Mouse (Mus musculus) c-Kit-positive CD71-negative TER-119-negative erythroid progenitor cells, embryonic 14.5 days (primary cell): ENCODE data around the gene Slc29a2.
A peak's percentile ranks its signal among the peaks of the same experiment; 100 is the strongest.
"Not testable (repeated sequence)": the region's sequence is repeated elsewhere in the genome, so short reads cannot be mapped to it uniquely, and the experiment has no call there.

Source experiments
- DNase-seq: peaks from one replicate; pipeline ENCODE4 v3.0.0-alpha.2; 2013; ENCODE audit warnings: low read depth

Slc29a2 gene

DNA sequence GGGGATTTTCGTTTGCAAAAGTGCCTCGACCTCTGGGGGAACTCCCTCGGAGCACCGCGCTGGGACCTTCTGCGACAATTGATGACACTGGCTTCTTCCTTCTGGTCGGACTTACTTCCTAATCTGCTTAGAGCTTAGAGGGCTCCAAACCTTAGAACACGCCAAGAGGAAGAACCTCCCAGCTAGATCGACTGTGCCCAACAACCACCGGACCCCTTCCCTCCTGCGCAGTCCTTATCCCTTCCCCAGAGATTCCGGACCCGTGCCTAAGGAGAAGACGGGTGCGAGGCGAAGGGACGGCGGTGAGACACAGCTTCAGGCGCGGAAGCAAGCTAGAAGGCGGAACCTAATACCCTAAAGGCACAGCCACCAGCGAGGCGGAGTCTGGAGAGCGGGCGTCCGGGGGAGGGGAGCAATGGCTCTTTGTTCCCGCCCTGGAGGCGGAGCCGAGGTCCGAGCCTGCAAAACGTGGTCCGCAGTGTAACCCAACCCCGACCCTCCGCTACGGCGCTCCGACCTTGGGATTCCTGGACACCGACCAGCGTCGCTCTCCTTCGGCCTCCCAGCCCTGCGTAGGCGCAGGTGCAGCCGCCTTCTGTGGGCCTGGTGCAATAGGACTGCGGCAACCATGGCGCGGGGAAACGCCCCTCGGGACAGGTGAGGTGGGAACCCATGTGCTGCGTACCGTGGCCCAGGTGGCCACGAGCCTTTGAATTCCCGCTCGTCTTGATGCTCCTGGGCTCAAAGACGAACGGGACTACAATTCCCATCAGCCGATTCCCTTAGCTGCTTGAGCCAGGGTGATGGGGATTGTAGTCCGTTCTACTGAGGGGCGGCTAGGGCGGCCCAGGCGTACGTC, at the start of gene Slc29a2:
TSS of gene Slc29a2 (plus strand) at position 240 of the 859 bp plus-strand sequence.
- DNase-seq: peak; percentile 84

DNA sequence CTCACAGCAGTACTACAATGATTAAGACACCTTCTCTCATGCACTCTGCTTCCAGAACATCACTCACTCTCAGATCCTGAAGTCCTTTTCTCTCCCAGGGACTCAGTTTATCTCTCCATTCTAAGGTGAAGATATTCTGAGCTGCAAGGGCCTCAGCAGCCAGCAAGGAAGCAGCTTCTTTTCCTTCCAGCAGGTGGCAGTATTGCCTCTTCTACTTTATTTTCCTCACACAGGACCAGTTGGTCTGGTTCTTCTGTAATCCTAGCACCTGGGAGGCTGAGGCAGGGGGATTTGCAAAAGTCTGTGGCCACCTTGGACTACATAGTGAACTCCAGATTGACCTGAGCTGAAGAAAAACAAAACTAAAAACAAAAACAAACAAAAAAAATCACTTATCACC, 41.9 kb upstream of the Slc29a2 start:
- DNase-seq: peak; percentile 56

DNA sequence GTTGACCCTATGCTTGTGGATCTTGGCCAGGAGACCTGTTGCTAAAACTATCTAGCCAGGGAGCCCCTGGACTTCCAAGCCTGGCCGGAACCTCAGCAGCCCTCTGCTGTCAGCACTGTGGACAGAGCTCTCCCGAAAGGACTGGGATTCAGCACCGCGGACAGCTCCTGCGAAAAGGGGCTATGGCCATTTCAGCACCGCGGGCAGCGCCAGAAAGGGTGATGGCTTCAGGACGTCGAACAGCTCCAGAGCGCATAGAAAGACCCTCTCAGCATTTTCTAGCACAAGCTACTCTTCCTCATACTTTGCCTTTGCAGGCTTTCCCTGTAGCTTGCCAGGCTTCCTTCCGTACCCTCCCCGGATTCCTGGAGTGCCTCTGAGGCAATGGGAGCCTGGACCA, 34.6 kb upstream of the Slc29a2 start:
- DNase-seq: peak; percentile 91

DNA sequence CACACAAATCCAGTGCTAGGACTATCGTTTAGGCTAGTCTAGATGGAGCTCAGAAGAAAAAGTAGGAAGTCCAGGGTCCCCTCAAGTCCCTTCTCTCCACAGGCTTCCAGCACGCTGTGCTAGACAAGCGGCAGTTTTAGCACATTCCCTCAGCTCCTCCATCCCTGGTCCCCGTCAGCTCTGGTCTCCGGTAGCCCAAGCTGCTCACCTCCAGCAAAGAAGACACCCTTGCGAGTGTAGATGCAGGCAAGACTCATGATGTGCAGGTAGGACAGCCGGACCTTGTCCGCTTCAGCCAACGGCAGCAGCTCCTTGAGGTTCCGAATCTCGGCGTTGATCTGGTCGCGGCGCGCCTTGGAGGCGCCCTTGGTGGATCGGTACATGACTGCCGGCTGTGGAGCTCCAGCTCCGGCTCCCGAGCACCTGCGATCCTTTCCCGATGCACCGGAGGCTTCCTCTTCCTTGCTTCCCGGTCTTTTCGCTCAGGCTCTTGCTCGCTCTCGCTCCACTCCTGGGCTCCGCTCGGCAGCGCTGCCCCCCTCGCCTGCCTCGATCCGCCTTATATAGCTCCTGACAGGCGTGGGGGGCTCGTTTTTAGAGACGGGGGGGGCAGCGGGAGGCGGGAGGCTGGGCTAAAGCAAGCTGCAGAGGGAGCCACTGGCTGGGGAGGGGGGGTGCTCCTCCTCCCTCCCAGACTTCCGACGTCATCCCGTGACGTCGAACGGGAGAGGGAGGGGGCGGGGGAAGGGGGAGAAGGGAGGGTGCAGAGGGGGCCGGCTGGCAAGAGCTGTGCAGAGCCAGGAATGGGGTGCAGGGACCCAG, 34.0 kb upstream of the Slc29a2 start:
- no peak for DNase-seq

DNA sequence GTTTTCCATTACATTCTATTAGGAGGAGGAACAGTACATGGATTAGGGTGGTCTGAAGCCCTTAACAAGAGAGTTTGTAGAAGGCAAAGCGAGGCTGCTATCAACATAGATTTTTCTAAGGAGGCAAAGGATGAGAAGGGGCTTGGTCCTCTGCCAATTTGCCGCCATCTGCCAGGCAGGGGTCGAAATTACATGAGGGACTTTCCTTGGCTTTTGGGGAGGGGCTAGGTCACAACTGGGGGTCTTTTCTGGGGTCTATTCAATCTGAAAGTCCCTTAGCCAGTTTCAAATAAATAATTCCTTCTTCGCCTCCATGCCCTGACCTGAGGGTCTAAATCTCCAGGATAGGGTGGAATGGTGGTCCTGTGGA, 33.4 kb upstream of the Slc29a2 start, which contains the start of gene Npas4:
TSS of gene Npas4 (minus strand) at position 61 of the 370 bp plus-strand sequence.
- DNase-seq: no peak

DNA sequence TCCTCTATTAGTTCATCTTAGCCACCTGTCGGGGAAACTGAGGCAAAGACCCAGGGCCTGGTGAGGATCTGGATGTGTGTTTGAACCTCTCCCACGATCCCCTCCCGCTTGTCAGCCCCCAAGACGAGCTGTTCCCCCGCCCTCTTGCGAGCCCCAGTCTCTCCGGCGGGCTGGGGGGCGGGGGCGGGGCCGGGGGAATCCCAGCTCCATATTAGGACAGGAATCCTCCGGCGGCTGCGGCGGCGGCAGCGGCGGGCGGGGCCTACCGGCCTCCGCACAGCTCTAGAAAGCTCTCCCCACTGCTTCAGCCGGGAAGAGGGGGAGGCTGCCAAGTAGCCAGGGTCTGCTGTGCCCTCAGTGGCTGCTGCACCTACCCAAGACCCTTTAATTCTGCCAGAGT, 32.9 kb upstream of the Slc29a2 start:
- no peak for DNase-seq

DNA sequence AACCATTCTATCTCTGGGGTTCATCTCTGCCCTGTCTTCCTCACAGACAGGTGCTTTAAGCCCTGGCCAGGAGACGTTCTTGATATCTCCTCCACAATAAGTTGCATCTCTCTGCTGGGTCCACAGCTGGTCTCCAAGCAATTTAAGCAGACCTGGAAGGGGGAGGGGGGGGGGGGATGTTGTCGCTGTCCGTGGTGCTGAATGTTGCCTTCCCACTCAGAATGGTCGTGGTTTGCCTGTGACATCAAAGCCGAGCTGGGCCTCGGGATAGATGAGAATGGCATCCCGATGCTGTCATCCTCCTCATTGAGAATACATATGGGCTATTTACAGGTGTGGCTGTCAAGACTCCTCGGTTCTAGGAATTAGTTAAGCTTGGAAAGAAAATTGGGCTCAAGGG, 31.3 kb upstream of the Slc29a2 start:
- peak; percentile 17 for DNase-seq

DNA sequence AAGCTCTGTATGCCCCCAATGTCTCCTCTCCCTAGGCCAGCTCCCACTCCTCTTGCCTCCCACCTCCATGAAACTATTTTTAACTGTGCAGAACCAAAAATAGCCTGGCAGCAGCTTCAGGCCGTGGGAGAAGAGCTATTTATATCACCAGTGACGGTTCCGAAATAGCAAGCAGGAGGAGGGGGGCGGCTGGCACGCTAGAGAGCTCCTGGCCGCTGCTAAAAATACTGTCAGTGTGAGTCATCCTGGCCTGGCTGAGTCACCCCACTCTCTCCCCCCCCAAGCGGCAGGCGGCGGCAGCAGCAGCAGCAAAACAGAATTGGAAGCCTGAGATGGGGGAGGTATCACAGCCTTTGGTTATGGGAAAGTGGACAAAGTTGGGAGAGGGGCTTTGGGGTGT, 30.8 kb upstream of the Slc29a2 start:
- DNase-seq: peak; percentile 44

DNA sequence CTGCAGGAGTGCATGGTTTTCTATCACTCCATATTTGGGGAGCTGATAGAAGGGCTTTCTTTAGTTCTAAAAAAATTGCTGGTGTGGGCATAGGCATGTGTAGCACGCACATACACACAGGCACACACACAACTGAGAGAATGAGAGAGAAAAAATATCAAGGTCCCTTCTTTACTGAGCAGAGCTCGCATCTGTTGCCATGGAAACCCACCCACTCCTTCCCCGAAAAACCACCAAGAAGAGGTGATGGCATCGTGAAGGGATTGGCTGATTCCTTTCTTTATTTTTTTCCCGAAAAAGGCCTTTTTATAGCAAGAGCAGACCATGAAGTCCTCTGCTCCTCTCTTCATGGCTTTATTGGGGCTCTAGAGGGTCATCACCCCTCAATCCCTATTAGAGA, 29.6 kb upstream of the Slc29a2 start:
- no peak for DNase-seq

DNA sequence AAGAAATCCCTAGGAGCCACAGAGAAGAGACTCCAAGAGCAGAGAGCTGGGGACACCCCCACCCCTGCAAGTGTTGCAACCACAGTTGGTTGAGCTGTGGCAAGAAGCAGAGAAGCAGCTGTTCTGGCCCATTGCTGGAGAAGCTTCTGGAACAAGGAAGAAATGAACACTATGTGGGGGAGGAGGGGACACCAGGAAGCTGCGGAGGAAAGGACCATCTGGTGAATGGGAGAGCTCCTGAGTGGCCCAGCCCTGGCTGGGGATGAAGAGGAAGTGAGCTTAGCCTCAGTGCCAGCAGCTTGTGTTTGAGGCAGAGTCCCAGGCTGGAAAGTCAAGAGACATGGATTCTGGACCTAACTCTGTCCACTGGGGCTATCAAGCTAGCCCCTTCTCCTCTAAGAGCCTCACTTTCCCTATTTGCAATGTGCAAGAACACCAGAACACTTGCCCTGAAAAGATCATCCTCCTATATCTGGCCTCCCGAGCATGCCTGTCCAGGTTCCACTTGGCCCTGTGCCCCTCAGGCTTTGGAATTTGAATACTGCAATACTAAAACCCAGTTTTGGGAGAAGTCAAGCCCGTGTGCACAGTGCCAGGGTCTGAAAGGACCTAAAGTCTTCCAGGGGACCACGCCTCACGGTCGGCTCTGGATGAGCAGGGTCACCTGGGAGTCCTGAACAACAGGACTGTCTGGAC, 24.1 kb upstream of the Slc29a2 start:
- DNase-seq: no peak

DNA sequence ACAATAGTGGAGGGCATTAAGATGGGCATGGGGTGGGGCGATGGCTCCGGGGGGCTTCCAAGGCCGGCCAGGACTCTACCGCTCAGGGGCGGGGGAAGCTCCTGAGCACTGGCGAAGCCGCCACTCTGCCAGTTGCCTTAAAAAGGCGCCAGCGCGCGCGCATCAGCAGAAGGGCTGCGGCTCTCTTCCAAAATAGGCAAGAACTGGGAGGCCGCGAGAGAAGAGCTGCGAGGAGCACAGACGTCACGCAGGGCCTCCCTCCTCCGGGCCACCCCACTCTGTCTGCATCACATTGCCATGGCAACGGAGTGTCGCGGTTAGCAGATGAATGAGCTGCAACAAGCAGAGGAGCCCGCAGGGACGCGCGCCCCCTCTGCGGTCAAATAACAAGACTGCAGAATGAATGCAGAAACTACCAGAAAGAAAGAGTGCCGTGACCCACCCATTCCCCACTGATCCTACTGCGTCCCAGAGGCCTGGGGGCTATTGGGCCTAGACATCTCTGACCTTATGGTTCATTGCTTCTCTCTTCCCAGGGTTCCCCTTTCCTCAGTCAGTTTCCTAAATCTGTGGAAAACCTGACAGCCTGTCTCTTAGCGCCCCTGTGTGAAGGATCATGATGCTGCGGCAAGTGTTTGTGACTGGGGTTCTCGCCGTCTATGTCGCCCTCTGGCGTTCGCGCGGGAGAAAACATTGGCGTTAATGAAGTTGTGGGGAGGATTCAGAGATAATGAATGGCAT, 21.8 kb upstream of the Slc29a2 start:
- DNase-seq: peak; percentile 79

DNA sequence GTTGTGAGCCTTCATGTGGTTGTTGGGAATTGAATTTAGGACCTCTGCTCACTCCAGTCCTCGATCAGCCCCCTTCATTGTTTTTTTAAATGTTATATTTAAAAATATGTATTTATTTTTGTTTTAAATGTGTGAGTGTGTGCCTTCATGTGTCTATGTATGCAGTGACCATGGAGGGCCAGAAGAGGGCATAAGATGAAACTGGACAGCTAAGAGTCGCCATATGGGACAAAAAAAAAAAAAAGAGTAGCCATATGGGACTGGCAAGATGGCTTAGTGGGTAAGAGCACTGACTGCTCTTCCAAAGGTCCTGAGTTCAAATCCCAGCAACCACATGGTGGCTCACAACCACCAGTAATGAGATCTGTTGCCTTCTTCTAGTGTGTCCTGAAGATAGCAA, 20.0 kb upstream of the Slc29a2 start:
- not testable (repeated sequence) for DNase-seq

DNA sequence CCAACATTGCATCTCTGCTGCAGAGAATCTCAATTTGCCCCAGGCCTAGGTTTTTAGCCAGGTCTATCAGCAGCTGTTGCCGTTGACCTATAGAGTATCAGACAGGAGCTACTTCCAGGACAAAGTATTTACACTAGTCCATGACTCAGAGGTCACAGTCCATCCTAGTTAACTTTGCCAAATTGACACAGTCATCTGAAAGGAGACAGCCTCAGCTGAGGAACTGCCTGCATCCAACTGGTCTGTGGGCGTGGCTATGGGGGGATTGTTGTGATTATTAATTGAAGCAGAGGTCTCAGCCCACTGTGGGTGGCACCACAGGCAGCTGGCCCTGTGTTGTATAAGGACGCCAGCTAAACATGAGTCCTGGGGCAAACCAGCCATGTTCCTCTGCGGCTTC, 18.7 kb upstream of the Slc29a2 start:
- DNase-seq: no peak

DNA sequence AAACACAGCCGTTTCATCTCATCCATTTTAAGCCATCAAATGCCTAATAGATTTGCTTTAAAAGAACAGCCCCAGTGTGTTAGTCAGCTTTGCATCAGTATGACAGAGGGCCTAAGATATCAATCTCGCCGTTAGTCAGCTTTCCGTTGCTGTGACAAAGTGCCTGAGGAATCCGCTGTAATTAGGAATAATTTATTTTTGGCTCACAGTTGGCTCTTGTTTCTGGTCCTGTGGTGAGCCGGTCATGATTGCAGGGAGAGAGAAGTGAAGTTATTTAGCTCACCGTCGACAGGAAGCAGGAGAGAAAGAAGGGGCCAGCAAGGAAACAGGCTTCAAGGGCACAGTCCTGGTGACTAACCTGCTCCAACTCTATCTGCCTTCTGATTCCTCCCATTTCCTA, 10.5 kb upstream of the Slc29a2 start:
- DNase-seq: no peak

DNA sequence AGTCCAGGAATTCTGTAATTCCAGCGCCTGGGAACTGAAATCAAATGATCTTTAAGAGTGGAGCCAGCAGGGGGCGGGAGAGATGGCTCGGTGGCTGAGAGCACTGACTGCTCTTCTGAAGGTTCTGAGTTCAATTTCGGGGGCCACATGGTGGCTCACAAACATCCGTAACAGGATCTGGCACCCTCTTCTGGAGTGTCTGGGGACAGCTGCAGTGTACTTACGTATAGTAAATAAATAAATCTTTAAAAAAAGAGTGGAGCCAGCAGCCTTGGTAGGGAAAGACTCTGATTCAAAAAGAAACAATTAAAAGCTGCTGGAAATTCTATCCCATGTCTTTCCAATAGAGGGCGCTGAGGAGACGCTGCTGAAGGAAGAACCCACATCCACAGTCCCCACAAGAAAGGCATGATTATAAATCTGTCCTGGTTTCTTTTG, 8.7 kb upstream of the Slc29a2 start:
- no peak for DNase-seq

DNA sequence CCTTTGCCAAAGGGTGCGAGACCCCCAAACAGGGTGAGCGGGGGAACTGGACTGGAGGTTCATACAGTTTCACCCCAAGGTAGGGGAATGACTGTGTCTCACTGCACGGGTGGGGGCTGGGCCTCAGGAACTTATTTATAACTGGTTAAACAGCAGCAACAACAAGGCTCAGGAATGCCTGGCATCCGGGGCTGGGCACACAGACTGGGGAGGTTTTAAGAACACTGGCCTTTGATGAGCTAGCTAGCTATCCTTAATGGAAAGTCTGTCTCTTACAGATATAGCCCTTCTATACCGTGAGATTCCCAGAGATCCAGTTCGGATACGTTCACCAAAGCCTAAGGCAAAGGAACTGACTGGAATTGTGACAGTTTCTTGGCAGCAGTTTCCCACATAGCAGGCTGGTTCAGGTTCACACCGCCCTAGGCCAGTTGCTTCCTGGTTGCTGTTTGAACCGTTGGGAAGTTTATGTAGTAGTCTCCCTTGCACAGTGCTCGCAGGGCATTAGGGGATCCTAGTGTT, 7.4 kb upstream of the Slc29a2 start:
- no peak for DNase-seq

DNA sequence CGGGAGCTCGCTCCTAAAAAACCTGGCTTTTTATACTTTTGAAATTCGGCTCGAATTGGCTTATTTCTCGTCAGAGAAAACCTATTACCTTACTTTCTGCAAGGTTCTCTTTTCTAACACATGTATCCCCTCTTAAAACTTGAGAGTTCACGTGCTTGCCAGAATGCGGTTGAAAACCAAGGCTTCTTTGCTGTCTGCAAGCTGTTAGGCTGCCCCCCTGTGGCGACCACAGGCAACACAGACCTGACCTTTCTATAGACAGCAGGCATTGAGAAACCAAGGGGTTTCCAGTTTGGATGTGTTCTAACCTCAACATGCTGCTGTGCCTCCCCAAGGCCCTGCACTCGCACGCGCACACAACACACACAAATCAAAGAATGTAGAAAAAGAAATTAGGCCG, 6.9 kb upstream of the Slc29a2 start:
- peak; percentile 64 for DNase-seq

DNA sequence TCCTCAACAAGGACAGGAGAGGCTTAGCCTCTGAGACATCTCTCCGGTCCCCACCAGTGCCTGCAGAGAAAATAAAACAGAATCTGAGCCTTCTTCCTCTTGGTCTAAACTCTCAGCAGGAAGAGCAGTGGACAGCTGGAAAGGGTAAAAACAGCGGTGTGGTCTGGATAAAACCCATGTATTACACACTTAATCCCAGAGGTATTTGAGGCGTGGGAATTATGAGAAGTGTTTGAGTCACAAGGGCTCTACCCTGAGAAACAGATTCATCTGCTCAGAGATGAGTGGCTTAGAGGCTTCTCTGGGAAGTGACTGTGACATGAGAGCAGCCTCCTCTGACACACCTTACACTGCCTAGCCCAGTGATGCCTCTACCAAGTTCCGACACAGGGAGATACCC, 6.0 kb upstream of the Slc29a2 start:
- no peak for DNase-seq

DNA sequence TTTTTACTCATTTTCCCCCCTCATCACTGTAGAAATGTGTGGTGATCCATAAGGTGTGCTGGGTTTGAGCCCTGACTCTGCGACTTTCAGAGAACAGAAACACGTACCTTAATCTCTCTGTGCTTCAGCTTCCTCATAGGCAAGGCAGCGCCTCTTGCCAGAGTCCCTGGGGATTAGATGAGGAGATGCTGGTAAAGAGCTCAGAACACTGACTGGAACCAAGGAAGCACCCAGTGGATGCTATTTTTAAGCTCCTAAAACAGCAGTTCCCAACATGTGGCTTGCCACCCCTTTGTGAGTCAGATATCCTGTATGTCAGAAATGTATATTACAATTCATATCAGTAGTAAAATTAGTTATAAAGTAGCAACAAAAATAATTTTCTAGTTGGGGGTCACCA, 5.5 kb upstream of the Slc29a2 start:
- no peak for DNase-seq

DNA sequence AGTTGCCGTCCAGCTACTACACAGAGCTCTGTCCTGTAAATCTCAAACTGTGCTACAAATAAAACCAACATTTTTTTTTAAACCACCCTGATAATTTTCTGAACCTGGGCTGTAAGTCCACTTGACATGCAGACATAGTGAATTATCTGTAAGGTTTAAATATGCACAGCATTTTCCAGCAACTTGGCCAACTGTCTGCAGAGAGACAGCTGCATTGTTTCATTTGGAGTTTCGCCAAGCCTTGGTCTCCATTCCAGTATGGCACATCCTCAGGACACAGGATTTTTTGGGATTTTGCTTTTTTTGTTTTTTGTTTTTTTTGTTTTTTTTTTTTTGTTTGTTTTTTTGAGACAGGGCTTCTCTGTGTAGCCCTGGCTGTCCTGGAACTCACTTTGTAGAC, 2.2 kb upstream of the Slc29a2 start:
- no peak for DNase-seq

DNA sequence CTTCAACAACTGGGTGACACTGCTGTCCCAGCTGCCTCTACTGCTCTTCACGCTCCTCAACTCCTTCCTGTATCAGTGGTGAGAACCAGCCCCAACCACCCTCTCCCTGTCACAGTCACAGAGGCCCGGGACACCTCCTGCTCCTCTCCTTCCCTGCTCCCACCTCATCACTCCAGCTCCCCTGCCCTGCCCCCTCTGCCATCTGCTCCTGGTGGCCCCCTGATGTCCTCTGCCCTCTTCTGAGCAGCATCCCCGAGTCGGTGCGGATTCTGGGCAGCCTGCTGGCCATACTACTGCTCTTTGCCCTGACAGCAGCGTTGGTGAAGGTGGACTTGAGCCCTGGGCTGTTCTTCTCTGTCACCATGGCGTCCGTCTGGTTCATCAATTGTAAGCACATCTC, 2.5 kb downstream of the Slc29a2 start:
- DNase-seq: no peak

DNA sequence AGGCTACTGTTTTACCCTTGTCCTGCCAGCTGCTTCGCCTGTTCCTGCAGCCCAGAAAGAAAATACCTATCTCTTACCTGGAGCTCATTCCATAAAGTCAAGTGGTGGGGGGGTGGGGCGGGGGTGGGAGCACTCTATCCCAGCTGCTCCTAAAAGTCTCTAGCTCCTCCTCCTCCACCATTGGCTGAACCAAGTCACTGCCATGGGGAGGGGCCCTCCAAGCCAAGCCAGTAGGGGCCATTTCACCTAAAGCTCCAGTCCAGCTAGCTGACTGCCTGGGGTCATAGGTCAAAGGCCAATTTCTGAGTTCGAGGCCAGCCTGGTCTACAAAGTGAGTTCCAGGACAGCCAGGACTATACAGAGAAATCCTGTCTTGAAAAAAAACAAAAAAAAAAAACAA, 9.0 kb downstream of the Slc29a2 start:
- DNase-seq: no peak
